Mouse (Mus musculus) testis, postnatal 14 days (tissue): ENCODE measurements around the gene Spock1.

Source experiments
- DNase-seq: peaks from one replicate; pipeline ENCODE4 v3.0.0; 2021; ENCODE audit warnings: low spot score

The Spock1 gene

DNA sequence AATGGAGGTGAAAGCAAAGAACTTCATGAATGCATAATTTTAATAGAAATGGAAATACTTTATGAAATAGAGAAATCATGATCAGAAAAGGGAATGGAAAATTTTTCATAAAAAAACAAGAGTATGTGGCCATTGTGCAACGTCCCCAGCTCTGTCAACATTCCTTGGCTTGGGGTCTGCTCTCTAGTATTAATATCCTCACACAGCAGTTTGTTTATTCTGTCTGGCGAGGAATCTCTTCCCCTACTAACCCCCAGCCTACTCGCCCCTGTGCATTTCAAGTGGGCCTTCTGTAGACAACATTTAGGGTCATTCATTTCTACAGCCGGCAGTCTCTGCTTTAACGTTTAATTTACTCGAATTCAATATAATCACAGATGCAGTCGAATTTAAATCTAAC, 181.5 kb downstream of the Spock1 start:
- no peak for DNase-seq

DNA sequence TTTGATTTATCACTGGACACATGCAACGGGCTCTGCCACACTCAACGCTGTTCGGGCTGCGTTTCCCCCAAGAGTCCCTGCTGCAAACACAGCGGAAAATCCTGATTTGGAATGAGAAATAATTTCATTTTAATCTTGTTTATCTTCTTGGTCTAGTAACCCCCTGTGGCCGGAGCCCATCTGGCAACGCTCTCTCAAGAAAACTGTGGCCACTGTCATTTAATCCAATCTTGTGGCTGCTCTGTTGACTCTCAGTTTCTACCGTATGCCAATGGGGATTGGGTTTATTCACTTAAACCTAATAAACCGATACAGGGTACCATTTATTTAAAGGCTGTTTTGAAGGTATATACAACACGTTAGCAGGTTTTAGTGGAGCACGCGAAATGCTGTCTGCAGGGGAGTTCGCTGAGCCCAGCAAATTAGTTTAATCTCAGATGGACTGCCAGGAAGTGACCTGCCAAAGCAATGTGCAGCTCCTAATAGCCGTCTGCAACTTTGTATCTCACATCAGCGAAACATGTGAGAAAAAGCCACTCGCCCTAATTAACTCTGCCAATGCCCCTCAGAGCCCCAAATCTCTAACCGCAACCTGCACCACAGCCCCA, 185.7 kb downstream of the Spock1 start:
- DNase-seq = no peak

DNA sequence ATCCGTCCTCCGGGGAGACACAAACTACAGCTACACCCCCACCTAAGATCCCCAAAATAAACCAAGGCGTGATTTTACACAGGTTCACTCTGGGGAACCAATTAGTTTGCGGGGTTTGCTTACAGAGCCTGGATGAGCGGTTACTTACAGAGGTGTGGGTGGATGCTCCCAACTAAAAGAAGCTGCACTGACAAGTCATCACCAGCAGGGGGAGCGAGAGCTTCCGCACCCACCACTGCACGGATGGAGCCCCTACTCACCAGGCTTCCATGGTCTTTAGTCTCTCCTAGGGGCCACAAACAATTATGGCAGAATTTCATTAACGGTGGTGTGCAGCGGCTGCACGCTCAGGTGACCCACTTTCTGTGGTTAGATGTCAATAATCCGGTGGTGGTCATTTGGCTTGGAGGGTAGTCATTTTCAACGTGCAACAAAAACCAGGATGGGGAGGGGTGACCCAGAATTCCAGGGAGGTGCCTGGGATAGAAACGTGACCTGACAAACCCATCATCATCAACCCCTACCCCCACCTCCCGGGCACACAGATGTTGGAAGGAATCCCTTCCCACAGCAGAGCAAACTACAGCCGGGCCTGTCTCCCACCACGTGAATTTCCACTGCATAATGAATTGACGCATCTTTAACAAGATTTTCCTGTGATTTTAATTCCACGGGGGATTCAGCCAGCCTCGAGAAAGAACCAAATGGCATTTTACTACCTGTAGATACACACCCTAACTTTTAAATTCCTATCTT, 186.4 kb downstream of the Spock1 start:
- peak; percentile 28 for DNase-seq

DNA sequence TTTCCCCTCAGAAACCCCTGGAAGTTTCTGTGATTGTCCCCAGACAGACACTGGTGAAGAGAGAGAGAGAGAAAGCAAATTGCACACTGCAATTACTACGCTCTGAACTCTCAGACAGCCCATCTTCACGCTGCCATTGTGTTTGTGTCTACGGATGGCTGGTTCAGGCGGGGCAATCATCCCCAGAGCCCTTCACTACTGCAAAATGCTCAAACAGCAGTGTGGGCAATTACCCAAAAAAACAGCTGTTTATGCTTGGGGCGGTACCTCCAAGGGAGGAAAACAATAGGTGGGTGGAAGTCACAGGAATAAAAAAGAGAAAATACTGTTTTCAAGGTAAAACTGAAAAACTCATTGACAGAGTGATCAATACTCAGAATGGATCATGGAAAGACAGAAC, 190.0 kb downstream of the Spock1 start:
- DNase-seq = no peak

DNA sequence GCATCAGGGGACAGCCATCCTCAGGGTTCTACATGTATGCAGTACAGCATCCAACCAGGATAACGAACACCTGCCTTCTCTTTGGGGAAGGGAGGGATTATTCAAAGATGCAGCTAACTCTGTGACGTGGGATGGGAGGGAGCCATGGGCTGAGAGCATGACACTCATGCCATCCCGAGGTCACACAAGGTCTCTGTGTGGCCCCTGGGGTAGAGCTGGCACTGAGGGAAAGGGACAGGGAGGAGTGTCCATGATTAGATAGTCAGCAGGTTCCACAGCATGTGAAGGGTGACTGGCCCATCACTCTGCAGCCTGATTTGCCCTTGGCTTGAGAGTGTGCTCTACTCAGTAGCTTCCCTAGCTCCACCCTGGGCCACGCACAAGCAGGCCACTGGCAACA, 195.2 kb downstream of the Spock1 start:
- DNase-seq = no peak

DNA sequence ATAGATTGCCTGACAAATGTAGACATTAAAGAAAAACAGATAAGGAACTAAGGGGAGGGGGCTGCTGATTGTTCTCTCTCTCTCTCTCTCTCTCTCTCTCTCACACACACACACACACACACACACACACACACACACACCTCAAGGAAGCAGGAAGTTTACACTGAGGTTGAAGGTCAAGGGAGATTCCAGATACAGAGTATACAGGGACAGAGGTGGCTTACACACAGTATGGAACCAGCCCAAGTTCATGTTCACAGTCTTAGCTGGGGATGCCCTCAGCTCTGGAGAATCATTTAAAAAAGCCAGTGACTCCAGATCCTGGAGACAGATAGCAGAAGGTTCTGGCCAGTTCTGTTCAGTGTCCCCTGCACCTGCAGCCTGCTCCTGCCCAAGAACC, 199.7 kb downstream of the Spock1 start:
- DNase-seq = no peak

DNA sequence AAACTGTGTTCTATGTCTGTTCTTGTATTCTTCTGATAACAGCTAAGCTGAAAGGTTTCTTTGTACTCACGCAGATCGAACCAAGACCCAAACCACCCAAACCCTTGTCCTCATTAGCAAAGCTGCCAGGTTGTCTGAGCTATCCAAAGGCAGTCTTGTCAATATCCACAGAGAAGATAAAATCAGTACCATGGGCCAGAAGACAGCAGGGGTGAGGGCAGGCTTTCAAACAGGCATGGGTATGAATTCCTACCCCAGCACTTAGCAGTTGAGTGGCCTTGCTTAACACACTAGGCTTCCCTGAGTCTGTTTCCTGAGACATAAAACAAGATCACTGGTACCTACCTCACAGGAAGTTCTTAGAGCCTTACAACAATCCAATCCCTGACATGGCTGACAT, 205.2 kb downstream of the Spock1 start:
- no peak for DNase-seq

DNA sequence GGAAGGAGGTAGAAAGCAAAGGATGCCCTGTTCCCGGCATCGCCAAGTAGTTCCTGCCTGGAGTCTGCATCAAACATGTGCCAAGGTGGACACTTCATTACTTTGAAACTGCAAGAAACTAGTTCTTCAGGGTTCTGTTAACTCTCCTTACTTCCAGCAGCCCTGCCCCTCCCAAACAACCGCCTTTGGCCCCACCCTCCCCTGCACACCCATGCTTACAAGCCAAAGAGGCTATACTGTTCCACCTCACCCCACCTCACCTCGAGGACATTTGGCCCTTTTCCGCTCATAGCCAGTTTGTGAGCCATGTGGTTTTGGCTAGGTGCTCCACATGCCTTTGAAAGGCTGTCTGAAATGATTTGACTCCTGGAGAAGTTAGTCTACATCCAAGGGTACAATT, 211.4 kb downstream of the Spock1 start:
- DNase-seq = no peak

DNA sequence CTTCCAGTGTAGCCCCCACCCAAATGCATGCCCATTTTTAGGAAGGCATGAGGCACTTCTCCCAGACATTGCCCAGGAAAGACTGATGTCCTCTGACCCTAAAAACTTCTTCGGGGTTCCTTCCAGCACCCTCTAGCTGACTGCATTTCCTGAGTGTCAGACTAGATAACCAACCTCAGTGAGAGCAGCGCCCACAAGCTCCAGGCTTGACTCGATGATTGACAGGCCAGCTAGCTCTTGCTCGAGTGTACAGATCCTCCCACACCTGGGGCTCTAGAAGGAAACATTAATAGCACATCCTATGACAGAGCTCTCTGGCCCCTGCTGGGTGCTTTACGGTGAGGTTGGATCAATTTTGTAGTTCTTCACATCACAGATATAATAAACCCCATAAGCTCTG, 219.2 kb downstream of the Spock1 start:
- no peak for DNase-seq

DNA sequence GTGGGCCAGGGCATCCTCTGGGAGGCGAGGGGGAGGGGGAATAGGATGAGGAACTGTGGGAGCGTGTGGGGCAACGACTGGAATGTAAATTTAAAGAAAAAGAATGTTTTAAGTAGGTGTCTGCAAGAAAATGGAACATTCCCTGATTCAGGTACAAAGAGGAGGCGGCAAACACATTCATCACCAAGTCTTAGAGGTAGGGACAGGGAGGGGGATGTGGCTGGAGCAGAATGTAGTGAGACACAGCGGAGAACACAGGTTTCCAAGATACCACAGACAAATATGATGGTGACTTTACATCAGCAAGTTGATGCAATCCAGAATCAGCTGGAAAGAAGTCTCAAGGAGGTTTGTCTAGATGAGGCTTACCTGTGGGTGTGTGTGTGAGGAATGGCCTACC, 221.7 kb downstream of the Spock1 start:
- no peak for DNase-seq

DNA sequence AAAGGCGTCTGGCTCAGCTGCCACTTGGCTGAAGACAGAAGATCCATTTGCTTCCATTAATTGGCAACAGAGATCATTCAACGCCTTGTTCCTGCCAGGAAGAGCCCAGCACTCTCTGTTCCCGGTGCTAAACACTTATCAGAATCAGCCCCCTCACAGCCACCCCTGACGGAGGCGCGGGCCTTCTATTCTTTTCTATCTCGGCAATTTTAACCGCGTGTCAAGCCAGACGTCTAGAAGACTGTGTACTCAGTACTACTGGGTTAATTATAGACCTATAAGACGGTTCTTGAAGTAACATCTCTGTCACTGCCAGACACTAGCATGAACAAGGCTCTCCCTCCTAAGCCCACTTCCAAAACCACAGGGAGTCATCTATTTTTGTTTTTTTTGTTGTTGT, 222.9 kb downstream of the Spock1 start:
- DNase-seq = no peak

DNA sequence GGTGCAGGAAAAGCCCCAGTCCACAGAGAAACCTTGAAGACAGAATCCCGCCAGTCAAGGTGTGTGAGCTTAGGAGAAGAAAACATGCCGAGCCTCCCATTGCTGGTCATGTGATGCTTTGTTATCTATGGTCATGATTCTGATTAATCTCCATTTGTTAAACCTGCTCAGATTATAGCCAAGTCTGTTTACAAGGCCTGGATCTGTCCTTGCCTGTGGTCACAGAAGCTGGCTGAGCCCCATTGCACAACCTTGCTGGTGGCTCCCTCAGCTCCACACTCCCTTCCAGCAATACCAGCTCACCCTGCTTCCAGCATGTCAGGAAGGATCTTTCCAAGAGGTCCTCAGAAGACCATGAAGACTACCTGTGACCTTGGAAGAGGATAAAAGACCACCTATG, 228.5 kb downstream of the Spock1 start:
- DNase-seq = no peak

DNA sequence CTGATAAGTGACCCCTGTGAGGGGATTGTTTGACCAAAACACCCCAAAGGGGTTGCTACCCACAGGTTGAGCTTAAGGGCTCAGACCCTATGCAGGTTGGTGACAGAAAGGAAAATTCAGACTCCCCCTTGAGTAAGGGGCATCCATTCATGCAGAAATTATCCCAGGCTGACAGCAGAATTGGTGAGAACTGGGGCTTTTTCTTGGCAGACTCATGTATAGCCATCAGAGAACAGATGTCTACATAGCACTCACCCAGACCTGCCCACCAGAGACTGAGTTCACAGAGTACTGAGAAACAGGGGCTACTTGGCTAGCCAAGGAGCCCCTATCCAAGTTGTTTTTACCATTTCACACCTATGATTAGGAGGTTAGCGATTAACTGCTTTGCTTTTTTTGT, 231.3 kb downstream of the Spock1 start:
- DNase-seq = no peak

DNA sequence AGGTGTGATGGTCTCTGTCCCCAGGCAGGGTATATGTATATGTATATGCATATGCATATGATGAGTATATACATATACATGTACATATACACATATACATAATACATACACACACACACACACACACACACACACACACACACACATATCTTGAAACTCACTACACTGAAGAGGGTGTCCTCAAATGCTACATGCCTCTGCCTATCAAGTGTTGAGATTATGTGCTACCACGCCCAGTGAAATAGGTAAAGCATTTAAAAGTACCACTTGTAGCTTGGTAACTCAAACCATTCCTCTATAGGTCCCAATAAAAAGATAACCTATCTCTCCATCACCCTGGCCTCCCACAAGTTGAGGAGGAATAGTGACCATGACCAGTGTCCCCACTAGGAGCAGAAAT, 234.7 kb downstream of the Spock1 start:
- DNase-seq = no peak

DNA sequence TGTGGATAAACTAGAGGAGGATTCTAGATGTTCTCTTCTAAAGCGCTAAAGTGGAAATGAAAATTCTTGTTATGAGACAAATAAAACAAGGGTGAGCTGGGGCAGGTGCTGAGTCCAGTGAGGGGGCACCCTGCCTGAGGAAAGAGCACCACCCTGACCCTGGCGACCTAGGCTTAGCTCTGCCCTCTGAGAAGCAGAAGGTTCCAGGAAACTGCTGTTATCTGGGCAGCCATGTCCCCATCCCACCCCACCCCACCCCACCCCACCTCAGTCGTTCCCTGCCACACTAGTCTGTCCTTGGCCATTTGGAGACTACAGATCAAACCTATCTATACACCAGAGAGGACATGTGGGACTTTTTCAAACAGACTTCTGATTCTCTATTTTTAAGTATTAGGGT, 235.4 kb downstream of the Spock1 start:
- no peak for DNase-seq

DNA sequence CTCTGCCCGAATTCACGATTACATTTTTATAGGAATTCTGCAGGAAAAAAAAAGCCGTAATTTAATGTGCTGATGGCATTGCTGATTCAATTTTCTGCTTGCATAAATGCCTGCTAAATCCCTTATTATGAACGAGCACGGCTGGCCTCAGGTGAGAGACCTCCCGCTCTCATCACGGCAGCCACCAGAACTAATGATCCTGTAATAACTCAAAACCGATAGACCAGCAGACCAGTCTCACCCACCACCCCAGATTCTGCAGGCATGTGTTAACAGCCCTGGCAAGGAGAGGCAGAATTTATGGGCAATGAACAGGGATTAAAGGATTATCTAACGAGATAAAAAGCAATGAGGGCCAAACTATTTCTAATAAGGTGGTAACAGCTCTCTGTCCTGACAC, 236.2 kb downstream of the Spock1 start:
- DNase-seq = no peak

DNA sequence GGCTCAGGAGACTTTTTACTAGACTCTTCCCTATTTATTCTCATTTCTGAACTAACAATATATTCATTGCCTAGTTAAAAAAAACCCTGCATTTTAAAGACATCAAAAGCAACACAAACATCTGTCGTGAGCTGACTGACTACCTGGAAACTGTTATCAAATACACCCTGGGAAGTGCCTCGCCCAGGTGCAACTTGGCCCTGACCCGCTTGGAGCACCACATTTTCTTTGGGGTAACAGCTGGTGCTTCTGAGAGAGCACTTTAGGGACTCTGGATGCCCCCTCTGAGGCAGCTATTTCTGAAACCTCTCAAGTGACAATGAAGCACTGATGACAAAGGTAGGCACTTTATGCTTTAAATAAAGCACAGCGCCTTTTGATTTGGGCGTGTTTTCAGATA, 236.8 kb downstream of the Spock1 start:
- DNase-seq = no peak

DNA sequence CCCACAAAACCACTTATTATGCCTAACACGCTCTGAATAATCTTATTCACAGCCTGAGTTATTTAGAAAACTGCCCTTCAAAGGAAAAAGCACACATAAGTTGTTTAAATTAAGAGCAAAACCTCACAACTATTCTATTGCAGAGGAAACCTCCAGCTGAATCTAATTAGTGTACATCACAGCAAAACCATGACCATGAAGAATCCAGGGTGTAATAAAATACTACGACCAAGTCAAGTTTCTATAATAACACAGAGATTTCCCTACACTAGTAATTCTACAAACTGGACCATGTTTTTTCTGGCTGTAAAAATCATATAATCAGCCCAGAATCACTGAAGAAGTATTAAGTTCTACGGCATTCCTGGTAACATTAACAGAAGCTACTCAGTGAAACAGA, 240.5 kb downstream of the Spock1 start:
- no peak for DNase-seq

DNA sequence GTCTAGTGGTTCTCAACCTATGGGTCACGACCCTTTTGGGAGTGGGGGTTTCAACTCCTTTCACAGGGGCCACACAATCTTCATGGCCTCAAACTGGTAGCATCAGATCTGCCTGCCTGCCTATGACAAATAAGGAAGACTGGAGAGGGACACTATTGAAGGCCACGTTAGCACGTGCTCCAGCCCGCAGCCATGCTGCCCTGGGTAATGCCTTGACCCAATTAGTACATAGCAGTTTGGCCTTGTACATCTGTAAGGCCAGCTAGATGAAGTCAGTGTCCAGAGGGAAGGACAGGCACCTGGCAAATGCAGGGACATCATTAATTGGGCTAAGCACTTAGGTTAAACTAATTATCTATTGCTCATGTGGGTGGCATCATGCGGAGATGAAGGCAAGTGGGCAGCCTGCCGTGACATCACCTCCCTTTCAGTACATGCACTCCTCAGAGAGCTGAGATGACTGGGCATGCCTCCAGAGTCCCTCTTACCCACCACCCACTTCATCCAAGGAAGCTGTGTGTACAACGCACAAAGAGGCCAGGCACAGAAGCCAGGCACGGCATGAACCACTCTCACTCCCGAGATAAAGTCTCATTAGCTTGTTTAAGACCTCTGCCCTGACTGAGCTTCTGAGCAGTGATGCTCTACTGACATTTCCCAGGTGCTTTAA, 241.8 kb downstream of the Spock1 start:
- no peak for DNase-seq

DNA sequence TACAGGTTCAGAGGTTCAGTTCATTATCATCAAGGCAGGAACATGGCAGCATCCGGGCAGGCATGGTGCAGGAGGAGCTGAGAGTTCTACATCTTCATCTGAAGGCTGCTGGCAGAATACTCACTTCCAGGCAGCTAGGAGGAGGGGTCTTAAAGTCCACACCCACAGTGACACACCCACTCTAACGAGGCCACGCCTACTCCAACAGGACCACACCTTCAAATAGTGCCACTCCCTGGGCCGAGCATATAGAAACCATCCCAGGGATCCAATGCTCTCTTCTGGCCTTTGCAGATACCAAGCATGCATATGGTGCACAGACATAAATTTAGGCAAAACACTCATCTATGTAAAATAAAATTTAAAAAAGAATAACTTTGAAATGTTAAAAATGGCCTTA, 245.6 kb downstream of the Spock1 start:
- DNase-seq = no peak

DNA sequence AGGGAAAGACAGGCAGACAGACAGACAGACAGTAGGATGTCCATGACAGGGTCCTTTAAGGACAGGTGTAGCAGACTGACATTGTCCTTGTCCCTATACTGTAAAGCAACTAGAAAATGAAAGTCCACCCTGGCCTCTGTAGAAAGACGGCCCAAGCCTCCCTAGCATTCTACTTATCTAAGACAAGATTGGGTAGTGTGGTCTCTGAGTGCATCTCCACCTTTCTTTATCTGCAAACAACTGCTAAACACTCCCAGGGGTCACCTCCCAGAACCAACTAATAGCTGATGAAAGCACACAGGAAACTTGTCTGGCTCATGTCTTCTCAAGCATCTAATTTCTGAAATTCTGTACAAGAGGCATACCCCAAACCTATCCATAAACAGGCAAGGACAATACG, 247.6 kb downstream of the Spock1 start:
- DNase-seq = no peak

DNA sequence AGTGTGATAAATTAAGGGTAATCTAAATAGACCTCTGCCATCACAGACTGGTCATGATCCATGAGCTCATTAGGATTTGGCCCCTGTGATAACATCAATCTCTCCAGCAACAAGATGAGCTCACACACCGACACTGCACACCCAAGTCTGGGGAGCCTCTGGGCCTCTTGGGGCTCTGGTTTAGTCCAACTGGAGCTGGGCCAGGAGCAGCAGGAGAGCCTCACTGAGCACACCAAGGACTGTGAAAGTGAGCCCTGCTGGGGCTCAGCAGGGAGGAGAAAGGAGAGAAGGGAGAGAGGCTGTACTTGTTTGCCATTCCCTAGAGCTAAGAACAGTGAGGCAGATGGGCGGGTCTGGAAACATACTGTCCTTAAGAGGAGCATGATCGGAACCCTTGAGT, 248.3 kb downstream of the Spock1 start:
- no peak for DNase-seq

DNA sequence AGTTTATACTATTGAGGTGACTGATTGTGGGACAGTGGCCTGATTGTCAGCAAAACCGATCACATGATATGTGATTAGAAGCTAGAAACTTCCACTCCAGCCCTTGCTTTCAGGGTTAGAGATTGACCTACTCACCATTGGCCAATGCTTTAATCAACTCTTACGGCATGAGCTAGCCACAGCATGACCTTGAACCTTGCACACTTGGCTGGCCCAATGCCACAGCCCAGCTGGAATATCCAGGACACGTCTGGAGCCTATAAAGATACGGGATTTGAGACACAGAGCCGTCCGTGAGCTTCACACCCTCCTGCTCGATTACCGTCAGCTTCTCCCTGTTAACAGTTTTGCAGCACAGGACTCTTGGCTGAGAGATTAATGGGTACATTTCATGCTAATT, 251.5 kb downstream of the Spock1 start:
- DNase-seq = no peak

DNA sequence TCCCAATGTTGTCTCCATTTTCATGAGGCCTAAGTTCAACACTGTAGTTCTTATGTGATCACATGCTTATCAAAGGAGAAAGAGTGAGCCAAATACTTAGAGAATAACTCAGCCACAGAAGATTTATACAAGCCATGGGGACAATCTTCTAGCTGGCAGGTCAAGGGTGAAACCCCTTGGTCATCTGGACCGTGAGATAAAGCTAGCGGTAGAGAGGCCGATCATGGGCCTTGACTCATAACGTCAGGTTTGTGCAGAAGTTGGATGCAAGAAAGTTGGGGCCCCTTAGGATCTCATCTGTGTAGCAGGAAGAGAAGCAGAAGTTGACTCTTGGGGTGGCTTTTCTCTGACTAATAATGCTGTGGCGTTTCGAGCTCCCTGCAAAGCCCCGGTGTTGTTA, 253.8 kb downstream of the Spock1 start:
- no peak for DNase-seq
